Mouse (Mus musculus) adrenal gland, postnatal 25 days (tissue): ENCODE measurements around the gene Pawr. TPM values are rescaled to one million over a fixed set of nuclear protein-coding genes. Genes with fewer than 3 reads are reported as not detected.

Experiments
- DNase-seq: peaks from one replicate; pipeline ENCODE4 v3.0.0; 2021; ENCODE audit warnings: mixed read lengths
- total RNA-seq: library from RNA; stranded (reverse); gene quantifications from 2 replicates; pipeline ENCODE4 v1.2.3, GENCODE M21; 2021

Gene Pawr
- total RNA-seq, 1 experiment from 2014 or later, result 12.3 TPM

DNA sequence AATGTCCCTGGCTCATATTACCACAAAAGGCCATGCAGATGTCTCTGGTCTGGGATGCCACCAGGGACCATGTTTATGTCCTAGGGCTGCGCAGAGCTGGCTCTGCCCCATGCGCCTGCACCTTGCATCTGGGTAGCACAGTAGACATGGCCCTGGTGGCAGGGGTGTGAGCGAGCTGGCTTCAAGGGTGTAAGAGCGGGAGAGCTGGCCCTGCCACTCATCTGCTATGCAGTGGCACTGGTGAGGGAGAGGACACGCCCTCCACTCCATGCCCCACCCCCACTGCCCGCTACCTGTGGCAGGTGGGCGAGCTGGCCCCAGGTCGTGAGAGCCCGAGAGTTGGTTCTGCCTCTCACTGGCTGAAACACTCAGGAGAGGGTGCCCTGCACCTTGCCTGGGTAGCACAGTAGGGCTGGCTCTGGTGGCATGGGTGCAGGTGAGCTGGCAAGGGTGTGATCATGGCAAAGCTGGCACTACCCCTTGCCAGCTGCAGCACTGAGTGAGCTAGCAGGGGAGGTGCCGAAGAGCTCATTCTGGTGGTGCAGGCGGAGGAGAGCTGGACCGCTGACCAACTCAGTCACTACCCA, 24.8 kb downstream of the Pawr start:
- DNase-seq, result no peak

DNA sequence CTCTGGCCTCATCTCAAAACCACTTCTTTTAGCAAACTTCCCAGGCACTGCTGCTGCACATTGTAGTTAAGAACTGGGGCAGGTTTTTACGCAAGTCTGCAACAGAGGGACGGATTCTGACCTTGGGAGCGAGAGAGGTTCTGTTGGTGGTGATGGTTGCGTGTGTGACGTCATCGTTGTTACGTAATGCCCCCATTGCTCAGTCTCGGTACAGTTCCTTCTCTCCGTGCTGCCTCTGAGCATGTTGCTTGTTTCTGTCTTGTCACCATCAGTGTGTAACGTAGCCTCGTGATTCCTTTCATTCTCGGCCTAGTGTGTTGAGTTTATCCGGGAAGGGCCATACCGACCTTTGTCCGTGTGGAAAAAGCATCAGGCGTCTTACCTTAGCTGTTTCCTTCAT, 28.1 kb downstream of the Pawr start:
- no peak for DNase-seq

DNA sequence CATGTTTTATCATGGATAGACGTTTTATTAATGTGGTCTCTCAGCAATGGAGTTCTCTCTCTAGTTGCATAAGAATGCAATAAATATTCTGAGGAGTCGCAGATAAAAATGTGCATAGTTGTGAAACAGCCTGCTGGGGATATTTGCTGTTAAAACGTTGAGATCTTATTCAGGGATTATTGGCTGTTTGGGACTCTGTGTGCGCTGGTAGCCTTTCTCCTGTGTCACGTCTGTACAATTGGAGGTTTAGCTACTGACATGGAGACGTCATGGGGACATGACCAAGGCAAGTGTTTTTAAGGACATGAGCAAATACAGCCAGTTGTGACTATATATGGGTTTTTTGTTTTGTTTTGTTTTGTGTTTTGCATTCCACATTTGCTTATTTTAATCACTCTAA, 28.9 kb downstream of the Pawr start:
- DNase-seq, result no peak

GRCm38 (mm10) chr10:108361419-108362155, 29.7 kb downstream of the Pawr start:
- DNase-seq, result no peak

DNA sequence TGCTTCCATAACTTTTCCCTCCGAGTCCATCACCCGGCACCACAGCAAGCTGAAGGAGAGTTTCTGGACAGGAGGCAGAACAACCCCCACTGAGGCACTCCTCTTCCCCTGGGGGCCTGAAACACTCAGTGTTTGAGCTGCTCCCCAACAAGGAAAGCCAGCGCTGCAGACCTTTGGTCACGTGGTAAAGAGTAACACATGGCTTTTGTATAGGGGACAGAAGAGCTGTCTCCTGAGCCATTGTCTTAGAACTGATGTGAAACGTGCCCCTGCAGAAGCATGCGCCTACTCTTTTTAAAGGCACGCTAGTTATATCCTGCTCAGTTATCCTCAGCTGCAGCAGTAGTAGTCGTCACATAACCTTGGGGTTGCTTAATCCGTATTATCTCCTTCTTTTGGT, 32.0 kb downstream of the Pawr start:
- DNase-seq, result no peak

DNA sequence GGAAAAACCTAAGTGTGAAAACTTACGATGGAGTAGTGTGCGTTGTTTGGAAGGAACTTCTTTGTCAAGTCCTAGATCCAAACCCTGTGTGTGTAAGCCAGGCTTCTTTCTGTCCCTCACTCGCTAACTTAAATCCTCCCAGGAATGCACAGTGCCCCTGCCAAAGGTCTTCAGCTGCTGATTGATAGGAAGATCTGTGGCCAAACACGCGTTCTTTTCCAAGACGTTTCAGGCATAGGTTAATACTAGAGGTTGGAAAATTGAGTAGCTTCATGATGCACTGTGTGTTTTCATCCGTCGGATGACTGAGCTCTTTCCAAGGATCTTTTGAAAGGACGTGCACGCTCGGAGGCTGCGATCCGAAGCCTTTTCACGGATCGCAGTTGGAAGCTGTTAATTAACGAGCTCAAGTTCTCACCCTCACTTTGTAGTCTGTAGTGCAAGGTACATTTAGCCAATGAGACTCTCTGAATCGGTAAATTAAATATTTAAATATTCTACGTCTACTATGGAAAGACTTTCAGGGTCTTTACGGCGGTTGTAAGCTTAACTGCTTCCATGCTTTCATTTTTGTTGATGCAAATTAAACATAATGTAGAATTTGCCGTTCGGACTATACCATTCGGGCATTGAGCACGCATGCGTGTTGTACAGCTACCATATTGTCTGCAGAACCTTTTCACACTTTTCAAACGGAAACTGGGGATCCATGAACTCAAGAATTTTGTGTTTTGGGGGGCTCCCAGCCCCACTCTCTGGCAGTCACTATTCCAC, 33.2 kb downstream of the Pawr start:
- no peak for DNase-seq

- no peak for DNase-seq
Measured at GRCm38 (mm10) chr10:108366251-108366650, 34.3 kb downstream of the Pawr start.

DNA sequence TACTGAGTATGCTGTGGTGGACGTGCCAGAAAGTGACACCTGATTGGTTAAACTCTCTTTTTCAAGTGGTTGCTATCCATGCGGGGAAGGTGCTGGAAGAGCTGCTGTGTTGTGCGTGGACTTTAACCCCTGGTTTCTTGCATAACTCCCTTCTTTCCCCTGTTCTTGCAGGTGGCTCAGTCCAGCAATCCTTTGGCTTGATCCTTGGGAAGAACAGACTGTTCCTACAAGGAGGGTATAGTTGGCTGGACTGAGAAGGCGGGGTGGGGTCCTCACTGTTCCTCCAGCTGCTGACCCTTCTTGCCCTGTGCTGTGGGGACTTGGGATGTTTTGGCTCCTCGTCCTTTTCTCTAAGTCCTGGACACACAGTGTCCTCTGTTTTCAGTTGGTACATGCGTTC, 36.4 kb downstream of the Pawr start:
- no peak for DNase-seq

DNA sequence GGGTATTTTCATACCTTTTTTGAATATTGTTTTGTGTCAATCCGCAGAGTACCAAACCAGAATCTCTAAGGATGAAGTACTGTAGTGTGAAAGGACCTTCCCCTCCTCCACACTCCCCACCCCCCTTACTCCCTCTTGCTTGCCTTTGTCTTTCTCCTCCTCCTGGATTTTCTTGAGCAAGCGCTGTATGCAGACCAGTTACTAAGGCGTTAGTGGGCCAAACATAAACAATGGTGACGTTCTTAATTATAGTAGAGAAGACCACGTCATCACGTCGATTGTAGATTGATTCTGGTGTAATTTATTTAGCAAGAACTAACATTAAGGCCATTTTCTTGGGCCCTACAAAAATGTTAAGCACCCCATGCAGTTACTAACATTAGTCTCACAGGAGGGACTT, 40.3 kb downstream of the Pawr start:
- no peak for DNase-seq

- DNase-seq, result no peak
Measured at GRCm38 (mm10) chr10:108372858-108373257, 40.9 kb downstream of the Pawr start.

- no peak for DNase-seq
Measured at GRCm38 (mm10) chr10:108375796-108376195, 43.9 kb downstream of the Pawr start.

GRCm38 (mm10) chr10:108376366-108376765, 44.4 kb downstream of the Pawr start:
- DNase-seq, result no peak

- no peak for DNase-seq
Measured at GRCm38 (mm10) chr10:108377369-108377768, 45.4 kb downstream of the Pawr start.

DNA sequence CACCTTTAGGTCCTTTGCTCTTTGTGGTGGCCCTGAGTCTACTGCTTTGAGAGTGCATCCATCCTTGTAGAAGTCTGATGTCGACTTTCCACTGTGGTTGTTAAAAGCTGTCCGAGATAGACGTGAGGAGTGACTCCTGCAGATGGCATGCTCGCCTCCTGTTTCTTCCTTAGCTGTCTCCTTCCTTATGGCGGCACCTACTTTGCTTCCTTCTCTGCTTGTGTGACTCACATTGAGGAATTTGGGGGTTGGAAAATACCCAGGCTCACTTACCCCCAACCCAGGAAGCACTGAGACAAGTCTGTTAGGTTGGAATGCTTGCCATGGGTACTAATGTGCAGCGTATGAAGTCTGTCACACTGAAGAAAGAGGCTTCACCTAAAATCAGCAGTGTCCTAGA, 46.1 kb downstream of the Pawr start:
- no peak for DNase-seq

DNA sequence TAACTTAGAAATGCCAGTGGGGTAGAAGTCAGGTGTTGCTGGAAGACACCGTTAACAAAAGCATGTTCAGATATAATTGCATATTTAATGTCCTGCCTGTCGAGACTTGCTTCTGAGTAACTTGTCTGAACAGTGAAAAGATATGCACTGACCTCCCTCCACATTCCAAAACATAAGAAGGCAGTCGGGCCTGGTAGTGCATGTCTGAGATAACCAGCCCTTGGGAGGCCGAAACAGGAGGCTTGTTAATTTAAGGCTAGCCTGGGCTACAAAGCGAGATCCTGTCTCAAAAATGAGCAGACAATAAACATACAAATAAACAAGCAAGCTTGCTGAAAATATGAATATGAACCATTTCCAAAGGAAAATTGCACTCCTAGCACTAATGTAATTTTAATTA, 46.6 kb downstream of the Pawr start:
- DNase-seq, result no peak

GRCm38 (mm10) chr10:108380715-108381114, 48.8 kb downstream of the Pawr start:
- peak; percentile 20 for DNase-seq

DNA sequence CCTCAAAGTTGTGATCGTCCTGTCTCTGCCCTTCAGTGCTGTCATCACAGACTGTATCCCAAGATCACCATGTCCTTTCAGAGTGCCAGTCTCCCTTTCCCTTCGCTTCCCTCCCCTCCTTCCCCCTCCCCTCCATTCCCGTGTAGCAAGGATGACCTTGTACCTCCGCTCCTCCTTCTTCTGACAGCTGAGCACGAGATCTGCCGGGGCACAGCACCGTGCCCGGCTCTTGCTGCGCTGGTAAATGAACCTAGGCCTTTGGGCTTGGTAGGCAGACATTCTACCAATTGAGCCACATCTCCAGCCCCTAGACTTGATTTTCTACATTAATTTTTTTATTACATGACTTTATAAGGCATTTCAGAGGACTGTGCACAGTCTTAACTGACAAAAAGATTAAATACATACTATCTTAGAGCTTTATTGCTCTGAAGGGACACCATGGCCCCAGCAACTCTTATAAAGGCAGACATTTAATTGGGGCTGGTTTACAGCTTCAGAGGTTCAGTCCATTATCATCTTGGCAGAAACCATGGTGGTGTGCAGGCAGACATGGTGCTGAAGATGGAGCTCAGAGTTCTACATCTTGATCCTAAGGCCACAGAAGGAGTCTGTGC, 52.3 kb downstream of the Pawr start:
- DNase-seq, result no peak

GRCm38 (mm10) chr10:108385480-108385955, 53.6 kb downstream of the Pawr start:
- no peak for DNase-seq

DNA sequence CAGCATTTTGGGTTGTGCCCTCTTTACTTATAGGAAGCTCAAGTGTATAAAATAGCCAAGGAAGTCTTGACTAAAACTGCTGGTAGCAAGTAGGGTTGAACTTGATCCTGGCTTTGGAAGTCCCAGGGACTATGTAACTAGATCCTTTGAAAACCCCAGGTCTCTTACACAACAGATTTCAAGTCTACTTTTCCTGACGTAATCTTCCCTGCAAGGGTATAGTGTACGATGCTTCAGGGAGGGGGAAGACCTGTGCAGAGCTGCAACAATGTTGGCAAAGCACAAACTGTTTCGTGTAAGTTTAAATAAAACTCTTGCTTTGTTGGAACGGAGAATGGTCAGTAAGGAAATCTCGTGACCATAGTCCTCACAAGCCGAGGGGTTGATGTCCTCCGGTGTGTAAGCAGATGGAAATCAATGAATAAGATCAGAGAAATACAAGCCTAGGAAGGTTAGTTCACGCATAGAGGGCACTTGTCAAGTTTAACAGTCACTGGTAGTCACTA, 56.5 kb downstream of the Pawr start:
- no peak for DNase-seq

- DNase-seq, result no peak
Measured at GRCm38 (mm10) chr10:108389178-108389926, 57.4 kb downstream of the Pawr start.

GRCm38 (mm10) chr10:108389927-108390287, 58.0 kb downstream of the Pawr start:
- no peak for DNase-seq

DNA sequence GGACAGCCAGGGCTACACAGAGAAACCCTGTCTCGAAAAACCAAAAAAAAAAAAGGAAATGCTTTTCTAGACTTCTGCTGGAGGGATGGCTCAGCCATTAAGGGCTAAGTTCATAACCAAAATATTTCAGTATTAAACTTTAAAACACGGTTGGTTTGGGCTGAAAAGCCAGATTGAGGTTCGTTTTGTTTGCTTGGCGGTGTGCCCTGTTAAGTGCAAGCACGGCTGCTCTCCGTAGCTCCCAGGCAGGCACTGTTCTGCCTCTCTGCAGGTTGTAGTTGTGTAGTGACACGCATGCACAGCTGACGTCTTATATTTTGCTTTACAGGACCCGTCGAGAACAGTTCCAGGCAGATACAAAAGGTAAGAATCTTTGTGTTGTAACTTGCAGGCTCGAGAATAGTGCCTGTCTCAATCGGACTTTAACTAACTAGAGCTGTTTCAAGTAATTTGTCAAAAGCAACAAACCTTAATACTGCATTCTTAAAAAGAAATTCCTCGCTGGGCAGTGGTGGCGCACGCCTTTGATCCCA, 59.5 kb downstream of the Pawr start:
- DNase-seq, result no peak
